Mouse (Mus musculus) monocyte, adult 2 months (primary cell): ENCODE results near the gene Acot7.

Experiments
- DNase-seq, 2 experiments: peaks; one replicate each; pipeline ENCODE4 v3.0.0; 2022; ENCODE audit warnings: low spot score in 2 of 2, low read depth in 1 of 2

Gene Acot7

DNA sequence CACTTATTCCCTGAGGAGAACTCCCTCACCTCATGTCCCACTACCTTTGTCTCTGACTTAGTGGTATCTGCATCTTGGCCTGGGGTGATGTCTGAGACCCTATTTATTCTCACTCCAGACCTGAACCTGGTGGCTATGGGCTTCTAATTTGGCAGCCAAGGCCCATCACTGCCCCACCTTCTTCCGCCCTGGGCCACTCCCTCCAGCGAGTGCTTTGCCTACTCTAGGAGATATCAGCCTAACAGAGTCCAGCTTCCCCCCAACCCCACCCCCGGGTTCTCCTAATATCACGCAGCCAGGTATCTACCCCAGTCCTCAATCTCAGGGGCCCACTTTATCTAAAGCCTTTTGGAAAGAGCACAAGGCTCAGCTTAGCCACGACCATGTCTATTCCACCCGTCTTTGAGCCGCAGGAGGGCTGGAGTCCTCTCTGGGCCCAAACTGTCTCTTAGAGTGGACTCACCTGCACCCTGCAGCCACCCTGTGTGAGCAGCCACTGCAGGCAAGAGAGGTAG lies 26.4 kb upstream of the Acot7 start:
- DNase-seq = no peak

DNA sequence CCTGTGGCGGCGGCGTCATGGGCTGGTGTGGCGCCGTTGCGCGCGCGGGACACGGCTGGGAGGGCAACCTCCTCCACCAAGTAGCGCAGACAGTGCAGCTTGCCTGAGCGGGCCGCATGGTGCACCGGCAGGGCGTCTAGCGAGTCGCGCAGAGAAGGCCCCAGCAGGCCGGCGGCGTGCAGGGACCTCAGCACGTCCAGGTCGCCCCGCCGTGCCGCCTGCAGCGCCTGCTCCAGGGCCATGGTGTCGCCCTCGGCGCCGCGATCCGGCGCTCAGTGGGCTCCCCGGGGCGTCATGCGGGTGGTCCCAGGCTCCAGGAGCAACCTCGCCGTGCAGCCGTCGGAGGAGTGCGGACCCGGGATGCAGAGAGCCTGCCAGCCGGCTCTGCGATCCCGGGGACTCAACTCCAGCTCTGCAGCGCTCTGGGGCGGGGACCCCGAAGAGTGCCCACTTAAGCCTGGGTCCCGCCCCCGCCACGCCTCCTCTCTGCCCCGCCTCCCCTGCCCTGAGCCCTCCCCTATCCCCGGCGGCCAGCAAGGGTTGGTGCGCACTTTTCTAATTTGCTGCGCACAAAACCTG lies 25.9 kb upstream of the Acot7 start, which contains the start of gene Espn:
Gene Espn (minus strand): TSS at position 406 of the 579 bp plus-strand sequence.
- DNase-seq = no peak

DNA sequence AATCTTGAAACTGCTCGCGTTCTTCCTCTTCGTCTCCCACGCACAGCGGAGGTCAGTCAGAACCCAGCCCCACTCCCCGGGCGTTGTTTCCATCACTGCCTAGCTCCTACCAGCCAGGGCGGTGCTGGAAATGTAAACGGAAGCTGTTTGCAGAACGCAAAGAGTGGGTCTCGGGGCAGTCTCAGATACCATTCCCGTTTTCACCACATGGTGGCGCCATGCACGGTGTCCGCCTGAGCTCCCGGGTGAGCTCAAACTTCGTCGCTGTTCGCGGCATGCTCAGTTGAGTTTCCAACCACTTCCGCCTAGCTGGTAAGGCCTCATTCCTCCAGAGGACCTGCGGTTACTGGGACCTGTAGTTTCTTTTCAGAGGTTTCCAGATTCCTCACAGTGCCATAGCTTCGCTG lies 24.2 kb upstream of the Acot7 start:
- DNase-seq = peak; percentile 93 to 95

DNA sequence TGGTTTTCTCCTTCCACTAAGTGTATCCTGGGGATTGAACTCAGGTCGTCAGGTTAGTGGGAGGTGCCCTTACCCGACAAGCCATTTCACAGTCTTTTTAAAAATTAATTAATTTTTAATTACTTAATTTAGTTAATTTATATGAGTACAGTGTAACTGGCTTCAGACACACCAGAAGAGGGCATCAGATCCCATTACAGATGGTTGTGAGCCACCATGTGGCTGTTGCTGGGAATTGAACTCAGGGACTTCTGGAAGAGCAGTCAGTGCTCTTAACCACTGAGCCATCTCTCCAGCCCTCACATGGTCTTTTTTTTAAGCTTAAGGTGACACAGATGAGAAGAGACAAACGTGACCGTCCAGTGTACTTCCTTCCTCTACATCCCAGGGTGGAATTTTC lies 22.9 kb upstream of the Acot7 start:
- no peak for DNase-seq

DNA sequence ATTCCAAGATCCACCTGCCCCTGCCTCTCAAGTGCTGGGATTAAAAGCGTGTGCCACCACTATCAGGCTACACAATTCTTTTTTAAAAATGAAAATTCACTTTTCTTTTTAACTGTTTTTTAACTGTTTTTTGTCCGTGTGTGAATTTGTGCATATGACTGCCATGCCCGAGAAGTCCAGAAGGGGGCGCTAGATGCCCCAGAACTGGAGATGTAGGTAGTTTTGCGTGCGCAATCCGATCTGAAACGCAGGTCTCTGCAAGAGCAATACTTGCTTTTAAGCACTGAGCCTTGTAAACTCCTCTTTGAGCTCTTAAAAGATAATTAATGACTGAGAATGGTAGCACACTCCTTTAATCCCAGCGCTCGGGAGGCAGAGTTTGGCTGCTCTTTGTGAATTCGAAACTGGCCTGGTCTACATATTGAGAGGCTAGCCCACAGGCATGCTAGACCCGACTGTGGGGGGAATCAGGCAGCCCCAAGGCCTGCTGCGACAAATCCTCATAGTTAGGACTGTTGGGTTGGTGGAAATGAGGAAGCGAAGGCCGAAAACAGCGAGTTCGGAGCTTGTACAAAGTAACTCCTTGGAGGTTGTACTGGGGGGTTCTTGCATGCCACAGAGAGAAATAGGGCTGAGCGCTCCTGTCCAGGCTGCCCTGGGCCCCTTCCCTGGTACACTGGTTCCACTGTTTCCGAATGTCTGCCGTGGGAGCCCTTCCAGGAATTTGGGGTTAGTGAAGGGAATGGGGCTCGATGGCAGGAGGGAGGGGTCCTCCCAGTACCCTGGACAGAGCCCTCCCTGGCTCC lies 20.0 kb upstream of the Acot7 start:
- DNase-seq = peak; percentile 18 to 55

DNA sequence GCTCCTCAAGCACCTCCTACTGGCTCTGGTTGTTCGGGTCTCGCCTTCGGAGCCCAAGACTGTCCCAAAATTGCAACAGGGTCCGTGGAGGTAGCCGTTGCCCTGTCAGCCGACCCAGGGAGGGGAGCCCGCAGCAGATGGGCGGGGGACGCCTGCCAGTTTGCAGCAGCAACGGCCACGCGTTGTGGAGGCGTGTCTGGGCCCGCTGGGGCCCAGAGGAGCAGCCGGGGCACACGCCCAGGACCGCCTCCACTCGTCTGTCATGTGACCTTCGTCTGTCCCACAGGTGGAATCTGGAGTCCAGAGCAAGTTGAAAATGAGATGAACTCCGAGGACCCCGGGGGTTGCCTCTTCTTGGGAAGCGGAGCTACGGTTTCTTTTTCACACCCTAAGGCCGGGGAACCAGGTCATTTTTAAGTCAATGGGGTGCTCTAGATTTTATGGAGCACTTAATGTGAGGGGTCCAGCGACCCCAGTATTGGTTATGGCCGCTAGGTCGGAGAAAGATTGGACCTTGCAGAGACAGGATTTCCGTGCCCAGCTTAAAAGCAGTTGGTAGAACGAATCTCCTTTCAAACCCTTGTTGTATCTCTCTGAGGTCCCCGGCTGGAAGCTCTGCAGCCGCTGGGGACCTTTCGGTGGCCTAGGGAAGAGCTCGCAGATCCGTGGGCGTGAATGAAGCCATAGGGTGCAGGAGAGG lies 19.2 kb upstream of the Acot7 start, which contains the start of gene Hes2:
Gene Hes2 (plus strand): TSS at position 283 of the 700 bp plus-strand sequence.
- DNase-seq = no peak

DNA sequence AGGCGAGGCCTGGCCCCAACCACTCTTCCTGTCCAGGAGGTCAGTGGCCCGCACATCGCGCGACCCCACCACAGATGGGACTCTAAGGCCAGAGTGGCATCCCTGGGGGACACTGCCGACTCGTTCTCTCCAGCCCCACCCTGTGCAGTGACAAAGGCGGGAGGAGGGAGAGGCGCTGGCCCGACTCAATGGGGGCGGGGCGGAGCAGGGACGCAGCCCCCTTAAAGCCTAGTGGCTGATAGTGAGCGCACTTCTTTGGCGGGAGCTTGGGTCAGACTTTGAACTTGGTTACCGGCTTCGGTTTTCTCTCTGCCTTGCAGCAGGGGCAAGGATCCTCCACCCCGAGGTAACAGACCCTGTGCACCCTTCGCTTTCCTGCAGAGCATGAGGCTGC lies 18.7 kb upstream of the Acot7 start:
- DNase-seq = no peak

DNA sequence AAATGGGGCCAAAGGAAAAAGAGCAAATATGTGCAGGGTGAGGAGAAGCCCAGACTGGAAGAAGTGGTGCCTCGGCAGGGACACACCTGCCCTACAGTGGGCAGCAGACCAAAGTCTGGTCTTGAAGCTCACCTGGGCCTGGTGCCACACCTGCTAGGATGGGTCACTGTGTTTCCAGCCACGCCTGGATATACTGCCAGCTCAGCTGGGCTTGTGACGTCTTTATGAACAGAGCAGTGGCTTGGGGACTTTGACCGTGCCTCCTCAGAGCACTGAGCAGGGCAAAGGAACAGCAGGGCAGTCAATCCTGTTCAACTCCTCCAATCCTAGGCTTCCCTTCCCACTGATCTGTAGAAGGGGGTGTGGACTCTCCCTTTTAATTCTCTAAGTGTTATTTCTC lies 17.2 kb upstream of the Acot7 start:
- no peak for DNase-seq

DNA sequence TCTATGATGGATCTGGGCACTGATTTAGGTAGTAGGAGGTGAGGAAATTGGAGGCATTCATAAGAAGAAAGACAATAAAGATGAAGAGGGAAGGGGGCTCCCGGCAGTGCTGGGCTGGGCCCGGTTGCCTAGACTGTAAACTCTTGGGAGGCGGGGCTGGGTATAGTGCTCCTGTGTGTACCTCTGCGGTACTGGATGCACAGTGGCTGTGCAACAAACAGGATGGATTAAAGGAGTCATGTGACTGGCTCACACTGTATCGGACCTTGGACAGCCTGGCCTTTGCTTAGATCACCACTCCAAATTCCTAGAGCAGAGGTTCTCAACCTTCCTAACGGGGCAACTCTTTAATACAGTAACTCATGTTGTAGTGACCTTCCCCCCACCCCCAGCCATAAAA lies 16.3 kb upstream of the Acot7 start:
- no peak for DNase-seq

DNA sequence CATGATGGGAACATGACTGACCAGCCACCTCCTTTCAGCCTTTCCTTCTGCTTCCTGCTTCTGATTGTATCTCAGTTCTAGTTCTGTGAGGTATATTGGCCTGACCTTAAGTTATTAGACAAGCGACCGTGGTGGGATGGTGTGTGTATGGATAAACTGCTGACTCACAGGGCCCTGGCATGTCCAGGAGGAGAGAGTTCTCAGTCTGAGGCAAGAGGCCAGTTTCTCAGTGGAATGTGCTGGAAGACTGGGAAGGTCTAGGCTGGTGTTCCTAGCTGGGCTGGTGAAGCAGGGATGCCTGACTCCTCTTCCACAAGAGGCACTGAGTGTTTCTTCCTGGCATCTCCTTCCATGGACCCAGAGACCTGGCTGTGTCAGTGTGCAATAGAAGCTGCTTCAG lies 15.2 kb upstream of the Acot7 start:
- DNase-seq = no peak

DNA sequence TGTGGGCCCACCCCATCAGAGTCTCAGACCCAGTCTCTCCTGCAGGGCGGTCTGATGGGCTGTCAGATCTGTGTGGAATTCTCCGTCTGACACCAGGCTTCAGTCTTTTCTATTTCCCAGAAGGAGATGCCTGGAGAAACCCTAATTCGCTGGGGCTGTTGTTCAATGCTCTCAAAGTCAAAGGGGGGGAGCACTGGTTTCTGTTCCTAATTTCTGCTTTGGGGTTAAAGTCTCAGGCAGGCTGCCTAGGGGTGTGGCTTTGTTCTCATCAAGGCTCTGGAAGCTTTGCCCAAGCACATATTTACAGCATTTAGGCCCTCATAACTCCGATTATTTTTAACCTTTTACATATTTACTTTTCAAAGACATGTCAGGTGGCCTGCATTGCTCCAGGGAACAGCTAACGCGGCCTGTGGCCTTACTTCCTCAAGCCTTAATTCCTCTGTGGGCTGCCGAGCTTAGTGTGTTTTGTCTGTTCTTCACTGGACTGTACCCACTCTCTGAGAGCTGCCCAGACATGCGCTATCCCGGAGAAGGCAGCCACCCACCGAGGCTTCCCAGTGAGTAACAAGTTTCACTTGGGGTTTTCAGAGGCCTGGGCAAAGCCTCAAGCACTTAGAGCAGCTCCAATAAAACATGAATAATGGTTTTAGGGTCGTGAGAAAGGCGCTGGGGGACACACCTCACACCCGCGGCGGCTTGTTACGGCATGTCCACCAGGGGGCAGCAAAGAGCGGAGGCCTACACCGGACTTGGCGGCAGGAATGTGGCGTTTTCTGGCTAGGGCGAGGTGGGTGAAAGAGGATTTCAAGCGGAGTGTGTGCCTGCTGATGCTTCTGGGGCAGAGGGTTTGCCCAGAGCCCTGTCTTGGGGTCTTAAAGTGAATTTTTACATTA lies 12.7 kb upstream of the Acot7 start:
- peak; percentile 42 to 67 for DNase-seq

DNA sequence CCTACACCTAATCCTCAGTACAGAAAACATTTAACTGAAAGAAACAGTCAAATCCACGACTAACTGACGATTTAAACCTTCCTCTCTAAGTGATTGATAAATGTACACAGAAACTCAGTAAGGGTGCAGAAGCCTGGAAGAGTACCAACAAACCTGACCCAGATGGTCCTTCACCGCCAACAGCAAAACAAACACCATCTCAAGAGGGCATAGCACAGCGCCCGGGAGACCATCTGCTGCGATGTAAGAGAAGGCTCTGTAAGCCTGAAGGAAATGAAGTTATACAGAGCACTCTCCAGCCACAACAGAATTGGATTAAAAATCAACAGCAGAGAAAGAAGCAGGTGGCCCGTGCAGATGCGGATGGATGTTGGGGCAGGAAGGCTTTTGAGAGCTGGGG lies 9.9 kb upstream of the Acot7 start:
- no peak for DNase-seq

DNA sequence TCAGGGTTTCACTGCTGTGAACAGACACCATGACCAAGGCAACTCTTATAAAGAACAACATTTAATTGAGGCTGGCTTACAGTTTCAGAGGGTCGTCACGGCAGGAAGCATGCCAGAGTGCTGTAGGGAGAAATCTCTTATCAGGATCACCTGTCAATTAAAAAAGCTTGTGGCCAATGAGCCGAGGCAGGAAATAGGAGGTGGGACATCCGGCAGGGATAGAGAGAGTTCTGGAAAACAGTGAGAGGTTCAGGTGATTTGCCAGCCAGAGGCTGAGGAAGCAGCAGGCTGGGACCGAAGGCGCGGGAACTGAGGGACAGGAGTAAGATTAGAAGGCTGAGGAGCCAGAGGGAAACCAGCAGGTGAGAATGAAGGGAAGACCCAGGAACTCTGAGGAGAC lies 8.8 kb upstream of the Acot7 start:
- no peak for DNase-seq

DNA sequence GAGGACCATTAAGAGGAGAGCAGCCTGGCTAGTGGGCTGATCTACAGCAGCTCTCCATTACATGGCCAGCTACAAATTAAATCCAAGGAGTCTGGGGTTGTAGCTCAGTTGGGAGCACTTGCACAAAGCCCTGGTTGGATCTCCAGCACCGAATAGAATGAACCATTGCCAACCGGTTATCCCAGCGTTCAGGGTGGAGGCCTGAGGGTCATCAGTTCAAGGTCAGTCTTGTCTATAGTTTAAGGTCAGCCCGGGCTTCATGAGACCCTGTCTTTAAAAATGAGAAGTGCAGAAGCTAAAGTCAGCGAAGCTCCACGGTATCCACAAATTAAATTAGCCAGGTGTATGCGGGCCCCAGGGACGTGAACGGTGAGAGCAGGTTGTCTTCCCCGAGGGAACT lies 7.6 kb upstream of the Acot7 start:
- DNase-seq = no peak

DNA sequence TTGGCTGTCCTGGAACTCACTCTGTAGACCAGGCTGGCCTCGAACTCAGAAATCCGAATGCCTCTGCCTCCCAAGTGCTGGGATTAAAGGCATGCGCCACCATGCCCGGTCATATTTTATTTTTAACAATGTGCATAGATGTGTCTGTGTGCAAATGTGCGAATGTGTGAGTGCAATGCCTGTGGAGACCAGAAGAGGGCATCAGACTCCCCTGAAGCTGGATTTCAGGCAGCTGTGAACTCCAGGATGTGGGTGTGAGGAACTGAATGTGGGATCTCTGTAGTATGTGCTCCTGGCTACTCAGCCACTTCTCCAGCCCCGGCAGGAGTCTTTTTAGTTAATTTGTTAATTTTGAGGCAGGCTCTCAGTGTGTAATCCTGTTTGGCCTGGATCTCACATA lies 6.4 kb upstream of the Acot7 start:
- no peak for DNase-seq

DNA sequence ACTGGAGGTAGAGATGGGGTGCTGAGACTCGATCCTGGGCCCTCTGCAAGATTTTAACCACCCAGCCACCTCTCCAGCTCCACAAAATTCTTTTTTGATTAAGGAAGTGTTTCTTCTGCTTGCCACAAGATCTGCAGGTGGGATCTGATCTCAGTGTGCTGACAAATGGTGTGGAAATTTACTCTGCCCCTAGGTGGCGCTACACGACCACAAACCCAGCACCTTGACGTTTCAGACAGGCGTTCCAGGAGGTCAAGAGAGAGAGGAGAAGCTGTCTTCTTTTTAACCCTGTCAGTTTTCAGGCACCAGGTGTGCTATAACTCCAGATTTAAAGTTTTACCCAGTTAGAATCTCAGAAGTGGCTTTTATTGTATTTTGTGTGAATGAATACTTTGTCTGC lies 4.9 kb upstream of the Acot7 start:
- peak; percentile 44 to 69 for DNase-seq

DNA sequence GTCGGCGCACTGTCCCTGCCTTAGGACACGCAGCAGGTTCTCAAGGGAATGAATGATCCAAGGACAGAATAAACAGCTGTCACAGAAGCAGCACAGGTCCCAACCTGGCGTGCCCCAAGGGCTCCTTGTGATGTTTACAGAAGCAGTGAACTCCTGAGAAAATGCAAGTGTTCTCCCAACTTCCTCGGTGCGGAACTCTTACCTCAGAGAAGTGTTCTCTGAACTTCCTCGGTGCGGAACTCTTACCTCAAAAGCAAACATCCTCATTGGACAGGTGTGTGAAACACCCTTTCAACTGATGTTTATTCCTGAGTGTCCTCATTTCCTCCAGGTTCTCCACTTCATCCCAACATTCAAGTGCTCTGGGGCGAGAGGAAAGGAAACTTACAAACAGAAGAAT lies 4.0 kb upstream of the Acot7 start:
- no peak for DNase-seq

DNA sequence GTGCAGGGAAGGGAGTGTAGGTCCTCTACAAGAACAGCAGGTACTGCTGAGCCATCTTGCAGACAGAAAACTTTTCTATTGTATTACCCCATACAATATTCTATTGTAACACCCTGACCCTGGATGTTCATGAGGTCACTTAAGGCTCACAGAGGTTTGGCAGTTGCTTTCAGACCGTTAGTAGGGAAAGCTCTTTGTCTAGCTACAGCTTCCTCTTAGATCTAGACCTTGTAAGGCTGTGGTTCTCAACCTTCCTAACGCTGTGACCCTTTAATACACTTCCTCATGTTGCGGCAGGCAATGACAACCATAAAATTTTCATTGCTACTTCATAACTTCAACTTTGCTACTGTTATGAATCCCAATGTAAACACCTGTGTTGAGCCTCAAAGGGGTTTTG lies 1.3 kb upstream of the Acot7 start:
- no peak for DNase-seq

DNA sequence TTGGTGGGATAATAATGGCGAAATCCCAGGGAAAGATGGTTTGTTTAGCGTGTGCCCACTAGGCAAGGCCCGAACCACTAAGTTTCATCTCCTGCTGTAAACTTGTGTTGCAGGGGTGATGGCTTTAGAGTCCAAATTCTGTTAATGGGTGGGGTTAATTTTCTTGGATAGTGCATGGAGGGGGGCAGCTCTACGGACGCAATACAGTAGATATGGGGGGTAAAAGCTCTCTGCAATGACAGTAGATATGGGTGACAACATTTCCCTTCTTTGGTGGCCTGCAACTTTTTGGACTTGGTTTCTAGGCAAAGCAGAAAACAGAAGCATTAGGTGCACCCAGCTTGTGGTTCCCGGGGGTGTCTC lies 779 bp upstream of the Acot7 start:
- no peak for DNase-seq

DNA sequence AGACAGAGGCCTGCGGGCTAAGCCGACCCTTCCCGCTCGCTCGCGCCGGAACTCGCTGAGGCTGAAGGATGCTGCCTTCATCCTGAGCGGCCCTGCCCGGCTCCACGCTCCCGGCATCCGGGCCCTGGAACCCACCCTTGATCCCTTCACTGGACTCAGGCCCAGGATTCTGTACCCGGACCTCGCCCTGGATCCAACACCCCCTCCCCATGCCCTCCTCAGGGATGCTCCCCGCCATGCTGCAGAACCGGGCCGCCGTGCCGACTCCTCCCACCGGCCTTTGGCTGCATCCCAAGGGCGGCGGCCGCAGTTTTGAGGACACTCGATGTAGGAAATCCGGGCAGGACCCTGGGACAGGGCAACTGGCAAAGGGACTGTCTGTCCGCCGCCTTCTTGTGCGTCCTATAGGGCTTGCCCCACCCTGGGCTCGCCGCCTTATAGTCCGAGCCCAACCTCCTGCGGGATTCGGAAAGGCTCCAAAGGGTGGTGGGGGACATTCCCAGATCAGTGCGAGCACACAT lies 470 bp downstream of the Acot7 start:
- no peak for DNase-seq
